In the genomic region with DNA sequence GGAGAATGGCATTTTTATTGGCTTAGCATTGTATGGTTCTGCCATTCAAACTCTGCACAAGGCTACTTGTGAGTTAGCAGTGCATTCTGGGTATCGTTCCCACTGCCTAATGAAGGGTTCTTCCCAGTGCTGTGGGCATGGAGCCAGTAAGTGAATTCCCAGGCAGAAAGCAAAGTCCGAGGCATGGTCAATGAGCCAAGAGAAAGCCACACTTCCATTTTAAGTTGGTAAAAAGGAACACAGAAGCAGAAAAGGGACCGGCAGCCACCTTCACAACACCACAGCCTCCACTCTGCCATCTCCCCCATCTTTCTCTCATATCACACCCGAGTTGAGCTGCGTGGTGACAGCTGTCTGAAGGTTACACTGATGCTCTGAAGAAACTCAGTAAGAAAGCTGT, we compare ENCODE assay signal across 8 mouse cellular contexts.
DNase-seq lines count a peak whose midpoint lies in the region; ATAC-seq lines count a peak whose summit lies in the region.

No protein-coding gene starts in this region.

- no peak overlapping the region for H3K27ac ChIP-seq in kidney, embryonic 14.5 days (ENCODE audit: low read depth, low read length)
- peak overlapping the region; percentile 73 for H3K27ac ChIP-seq in forebrain, embryonic 13.5 days
- H3K27ac ChIP-seq in heart, embryonic 15.5 days = peak overlapping the region; percentile 53
- H3K27ac ChIP-seq in stomach, embryonic 15.5 days = peak overlapping the region; percentile 19

- intact Hi-C loops in left cerebral cortex, postnatal 14 days (cut with DNase I) = no loop called here

- no peak overlapping the region for H3K4me3 ChIP-seq in kidney, embryonic 14.5 days (ENCODE audit: low read length)
- no peak overlapping the region for H3K4me3 ChIP-seq in forebrain, embryonic 13.5 days
- H3K4me3 ChIP-seq in heart, embryonic 15.5 days = peak overlapping the region; percentile 7; the same call in 1 of the 2 replicates
- no peak overlapping the region for H3K4me3 ChIP-seq in stomach, embryonic 15.5 days (replicated peaks)

- H3K4me2 ChIP-seq in kidney, embryonic 14.5 days (replicated peaks; ENCODE audit: low read depth, low read length) = no peak overlapping the region
- peak overlapping the region; percentile 15; the same call in 1 of the 2 replicates for H3K4me2 ChIP-seq in forebrain, embryonic 13.5 days
- peak overlapping the region; percentile 45 for H3K4me2 ChIP-seq in heart, embryonic 15.5 days
- no peak overlapping the region for H3K4me2 ChIP-seq in stomach, embryonic 15.5 days

- 72% methylated on average over 5 of the region's 5 CpGs for WGBS in kidney, embryonic 14.5 days
- 37% methylated on average over 5 of the region's 5 CpGs for WGBS in forebrain, embryonic 13.5 days
- WGBS in heart, embryonic 15.5 days = 27% methylated on average over 5 of the region's 5 CpGs
- 61% methylated on average over 5 of the region's 5 CpGs for WGBS in stomach, embryonic 15.5 days

- no peaks in the 10 kb centered on the region for H3K9me3 ChIP-seq in kidney, embryonic 14.5 days (ENCODE audit: control insufficient read depth, low read length)
- no peaks in the 10 kb centered on the region for H3K9me3 ChIP-seq in forebrain, embryonic 13.5 days (replicated peaks)
- no peaks in the 10 kb centered on the region for H3K9me3 ChIP-seq in heart, embryonic 15.5 days (replicated peaks)
- H3K9me3 ChIP-seq in stomach, embryonic 15.5 days = no peaks in the 10 kb centered on the region

- peak; percentile 81 for DNase-seq in kidney, adult 11 months
- DNase-seq in left cerebral cortex, postnatal 14 days (ENCODE audit: low spot score in 2 of 2) = peak; percentile 49 to 56
- no peak for DNase-seq in adrenal gland, adult 8-10 months
- no peak for DNase-seq in embryo, embryonic 11 days

- no peak overlapping the region for H3K9ac ChIP-seq in kidney, embryonic 14.5 days (ENCODE audit: low read depth, low read length)
- H3K9ac ChIP-seq in forebrain, embryonic 13.5 days = no peak overlapping the region
- no peak overlapping the region for H3K9ac ChIP-seq in heart, embryonic 15.5 days
- H3K9ac ChIP-seq in stomach, embryonic 15.5 days = no peak overlapping the region

- no peaks in the 10 kb centered on the region for H3K4me1 ChIP-seq in kidney, embryonic 14.5 days (ENCODE audit: control insufficient read depth, insufficient read depth, low read length)
- peaks cover 36% of the 10 kb centered on the region for H3K4me1 ChIP-seq in forebrain, embryonic 13.5 days
- peaks cover 18% of the 10 kb centered on the region for H3K4me1 ChIP-seq in heart, embryonic 15.5 days (replicated peaks)
- H3K4me1 ChIP-seq in stomach, embryonic 15.5 days = 0 out of 2 replicates have a peak, but pooled peaks cover 5% of the 10 kb centered on the region

- no peak for ATAC-seq in kidney, embryonic 14.5 days (ENCODE audit: low FRiP score, low TSS enrichment)
- ATAC-seq in forebrain, embryonic 13.5 days = peak; percentile 75
- no peak; the same call in 1 of the 2 replicates for ATAC-seq in heart, embryonic 15.5 days (replicated peaks; ENCODE audit: insufficient number of reproducible peaks, insufficient read depth, low FRiP score, low read depth)
- ATAC-seq in stomach, embryonic 15.5 days (ENCODE audit: insufficient read depth, low FRiP score, low read depth) = no peak

- H3K27me3 ChIP-seq in kidney, embryonic 14.5 days (ENCODE audit: control insufficient read depth, insufficient read depth, low read length) = peaks cover 6% of the 10 kb centered on the region; the same call in 1 of the 2 replicates
- H3K27me3 ChIP-seq in forebrain, embryonic 13.5 days = peaks cover 57% of the 10 kb centered on the region
- no peaks in the 10 kb centered on the region for H3K27me3 ChIP-seq in heart, embryonic 15.5 days
- H3K27me3 ChIP-seq in stomach, embryonic 15.5 days (replicated peaks) = no peaks in the 10 kb centered on the region

- no peaks in the 10 kb centered on the region for H3K36me3 ChIP-seq in kidney, embryonic 14.5 days (ENCODE audit: control insufficient read depth, insufficient read depth, low read length)
- no peaks in the 10 kb centered on the region for H3K36me3 ChIP-seq in forebrain, embryonic 13.5 days (ENCODE audit: poor library complexity, severe bottlenecking)
- H3K36me3 ChIP-seq in heart, embryonic 15.5 days = no peaks in the 10 kb centered on the region
- H3K36me3 ChIP-seq in stomach, embryonic 15.5 days = no peaks in the 10 kb centered on the region

Comparison
In these comparisons a context has a peak if more than half of its experiments do, and no peak if none do; other contexts are left out.
1. DNase-seq: peak in kidney, adult 11 months (single experiment) and left cerebral cortex, postnatal 14 days (2 of 2); none in adrenal gland, adult 8-10 months (single experiment) and embryo, embryonic 11 days (single experiment).
2. H3K4me2 ChIP-seq: peak in forebrain, embryonic 13.5 days (single experiment) and heart, embryonic 15.5 days (single experiment); none in kidney, embryonic 14.5 days (single experiment) and stomach, embryonic 15.5 days (single experiment).